Mouse (Mus musculus): ENCODE measurements around the gene Pnma5. TPM values are rescaled to one million over a fixed set of nuclear protein-coding genes. Genes with fewer than 3 reads are reported as not detected.

Gene Pnma5
- polyA plus RNA-seq (2014; fragmentation: Illumina TruSeq; extraction: RNeasy Lipid Tissue Mini Kit (QIAGEN cat#74804); ENCODE audit: low read depth, low replicate concordance) = not detected

DNA sequence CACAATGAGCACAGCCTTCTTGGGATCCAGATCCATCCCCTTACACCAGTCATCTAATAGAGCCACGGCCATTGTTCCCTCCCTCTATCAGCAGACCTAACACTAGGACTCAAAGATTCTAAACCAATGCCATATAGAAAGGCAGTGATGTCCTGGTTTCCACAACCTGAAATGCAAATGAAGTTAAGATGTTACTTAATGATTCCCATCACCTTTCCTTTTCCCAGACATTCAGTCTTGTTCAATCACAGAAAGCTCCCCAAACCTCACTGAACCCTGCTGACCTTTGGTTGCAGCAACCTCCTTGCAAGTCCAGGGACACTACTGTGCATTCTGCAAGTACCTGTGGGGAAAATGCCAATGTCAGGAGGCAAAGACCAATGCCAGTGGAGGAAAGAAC, at the start of gene Pnma5:
Gene Pnma5 (minus strand): TSS at position 101 of the 400 bp plus-strand sequence.

DNA sequence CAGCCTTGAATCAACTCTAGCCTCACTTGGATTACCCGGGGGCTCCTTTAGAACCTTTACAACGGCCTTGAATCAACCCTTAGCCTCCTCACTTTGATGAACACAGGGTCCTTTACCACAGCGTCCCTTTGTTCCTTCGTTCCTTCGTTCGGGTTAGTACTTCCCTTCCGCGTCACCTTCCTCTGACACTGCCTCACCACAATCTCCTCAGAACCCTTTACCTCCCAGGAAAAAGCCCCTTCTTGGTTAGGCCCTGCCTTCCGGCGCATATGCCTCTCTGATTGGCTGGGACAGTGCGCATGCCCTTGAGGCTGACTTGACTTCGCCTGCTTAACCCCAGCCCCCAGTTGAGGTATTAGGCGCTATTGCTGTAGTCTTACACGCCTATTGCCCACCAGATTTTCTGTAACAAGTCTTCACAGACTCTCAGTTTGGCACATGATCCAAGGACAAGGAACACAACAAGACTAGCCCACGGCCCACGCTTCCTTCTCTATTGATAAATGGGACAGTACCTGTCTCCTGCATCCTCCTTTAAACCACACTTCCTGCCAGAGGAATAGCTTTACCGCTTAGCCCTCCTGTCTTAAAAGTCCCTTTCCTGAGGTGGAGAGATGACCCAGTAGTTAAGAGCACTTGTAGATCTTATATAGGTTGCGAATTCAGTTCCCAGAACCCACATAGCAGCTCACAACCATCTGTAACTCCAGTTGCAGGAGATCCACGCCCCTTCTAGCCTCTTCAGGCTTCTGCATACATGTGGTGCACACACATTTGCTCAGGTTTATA, 45.6 kb upstream of the Pnma5 start, which contains the start of gene Xlr4a:
Gene Xlr4a (minus strand): TSS at position 212 of the 789 bp plus-strand sequence.

DNA sequence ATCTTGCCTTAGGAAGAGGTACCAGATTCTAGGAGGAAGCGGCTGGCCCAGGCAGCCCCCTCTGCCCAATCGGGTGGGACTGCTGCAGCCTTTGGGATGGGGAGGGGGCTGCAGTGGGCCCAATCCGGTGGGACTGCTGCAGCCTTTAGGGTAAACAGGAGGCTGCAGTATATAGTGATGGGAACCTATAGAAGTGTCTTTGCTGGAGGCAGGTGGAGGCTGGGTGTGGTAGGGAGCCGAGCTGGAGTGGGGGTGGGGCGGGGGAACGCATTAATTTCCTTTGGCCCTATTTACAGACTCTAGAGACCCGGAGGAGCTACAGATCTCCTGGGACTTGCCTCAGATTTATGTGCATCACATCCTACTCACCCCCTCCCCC, 27.5 kb upstream of the Pnma5 start, which contains the start of gene Pnma3:
Gene Pnma3 (plus strand): TSS at position 373 of the 379 bp plus-strand sequence.

DNA sequence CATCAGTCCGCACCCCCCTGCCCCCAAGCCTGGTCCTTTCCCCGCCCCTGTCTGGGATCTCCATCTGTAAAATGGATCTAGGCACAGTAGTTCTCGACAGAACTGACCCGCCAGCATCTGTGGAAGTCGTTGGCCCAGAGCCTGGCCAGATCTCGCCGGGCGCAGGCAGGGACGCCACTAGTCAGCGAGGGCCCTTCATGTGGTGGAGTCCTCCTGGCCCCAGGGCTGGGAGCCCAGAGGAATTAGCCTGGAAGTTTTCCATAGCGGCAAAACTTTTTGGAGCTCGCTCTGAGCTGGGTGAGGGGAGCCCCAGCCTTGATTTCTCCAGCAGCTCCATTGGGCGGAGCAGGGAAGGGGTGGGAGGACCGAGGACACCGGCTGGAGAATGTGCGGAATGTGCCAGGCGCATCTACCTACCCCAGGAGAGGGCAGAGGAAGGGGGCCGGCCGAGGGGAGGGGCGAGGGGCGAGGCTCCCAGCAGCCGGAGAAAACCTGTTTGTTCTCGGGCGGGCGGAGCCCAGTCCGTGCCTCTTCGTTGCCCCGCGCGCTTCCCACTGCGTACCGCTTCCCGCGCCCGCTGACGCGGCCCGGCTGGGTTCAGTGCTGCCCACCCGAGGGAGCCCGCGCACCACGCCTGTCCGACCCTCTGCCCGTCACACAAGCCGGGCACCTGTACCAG, 49.9 kb downstream of the Pnma5 start, which contains the start of gene Zfp185:
Gene Zfp185 (plus strand): TSS at position 499 of the 679 bp plus-strand sequence.

Other genes starting within 250 kb of the Pnma5 start
- gene Gabrq, start 211.9 kb downstream of the Pnma5 start, polyA plus RNA-seq (2014; fragmentation: Illumina TruSeq; extraction: RNeasy Lipid Tissue Mini Kit (QIAGEN cat#74804); ENCODE audit: low read depth, low replicate concordance) = 0.31 TPM
- 36.7 TPM for gene Cetn2, start 118.7 kb downstream of the Pnma5 start, polyA plus RNA-seq (2014; fragmentation: Illumina TruSeq; extraction: RNeasy Lipid Tissue Mini Kit (QIAGEN cat#74804); ENCODE audit: low read depth, low replicate concordance)
- 6.7 TPM for gene Nsdhl, start 118.5 kb downstream of the Pnma5 start, polyA plus RNA-seq (2014; fragmentation: Illumina TruSeq; extraction: RNeasy Lipid Tissue Mini Kit (QIAGEN cat#74804); ENCODE audit: low read depth, low replicate concordance)
- 2.2 TPM for gene Zfp185, start 49.8 kb downstream of the Pnma5 start, polyA plus RNA-seq (2014; fragmentation: Illumina TruSeq; extraction: RNeasy Lipid Tissue Mini Kit (QIAGEN cat#74804); ENCODE audit: low read depth, low replicate concordance)
- not detected for gene Pnma3, start 27.7 kb upstream of the Pnma5 start, polyA plus RNA-seq (2014; fragmentation: Illumina TruSeq; extraction: RNeasy Lipid Tissue Mini Kit (QIAGEN cat#74804); ENCODE audit: low read depth, low replicate concordance)
- gene Xlr4a, start 45.4 kb upstream of the Pnma5 start, polyA plus RNA-seq (2014; fragmentation: Illumina TruSeq; extraction: RNeasy Lipid Tissue Mini Kit (QIAGEN cat#74804); ENCODE audit: low read depth, low replicate concordance) = not detected
- 0.71 TPM for gene Xlr3a, start 60.0 kb upstream of the Pnma5 start, polyA plus RNA-seq (2014; fragmentation: Illumina TruSeq; extraction: RNeasy Lipid Tissue Mini Kit (QIAGEN cat#74804); ENCODE audit: low read depth, low replicate concordance)
- not detected for gene Gm14685, start 79.9 kb upstream of the Pnma5 start, polyA plus RNA-seq (2014; fragmentation: Illumina TruSeq; extraction: RNeasy Lipid Tissue Mini Kit (QIAGEN cat#74804); ENCODE audit: low read depth, low replicate concordance)
- not detected for gene Xlr5b, start 111.7 kb upstream of the Pnma5 start, polyA plus RNA-seq (2014; fragmentation: Illumina TruSeq; extraction: RNeasy Lipid Tissue Mini Kit (QIAGEN cat#74804); ENCODE audit: low read depth, low replicate concordance)
- gene DXBay18, start 112.3 kb upstream of the Pnma5 start, polyA plus RNA-seq (2014; fragmentation: Illumina TruSeq; extraction: RNeasy Lipid Tissue Mini Kit (QIAGEN cat#74804); ENCODE audit: low read depth, low replicate concordance) = not detected
- gene Spin2d, start 139.9 kb upstream of the Pnma5 start, polyA plus RNA-seq (2014; fragmentation: Illumina TruSeq; extraction: RNeasy Lipid Tissue Mini Kit (QIAGEN cat#74804); ENCODE audit: low read depth, low replicate concordance) = not detected
- gene Xlr3b, start 155.1 kb upstream of the Pnma5 start, polyA plus RNA-seq (2014; fragmentation: Illumina TruSeq; extraction: RNeasy Lipid Tissue Mini Kit (QIAGEN cat#74804); ENCODE audit: low read depth, low replicate concordance) = 0.76 TPM
- 0.50 TPM for gene Xlr4b, start 177.2 kb upstream of the Pnma5 start, polyA plus RNA-seq (2014; fragmentation: Illumina TruSeq; extraction: RNeasy Lipid Tissue Mini Kit (QIAGEN cat#74804); ENCODE audit: low read depth, low replicate concordance)
- gene F8a, start 191.2 kb upstream of the Pnma5 start, polyA plus RNA-seq (2014; fragmentation: Illumina TruSeq; extraction: RNeasy Lipid Tissue Mini Kit (QIAGEN cat#74804); ENCODE audit: low read depth, low replicate concordance) = 4.1 TPM
- gene Xlr4c, start 206.0 kb upstream of the Pnma5 start, polyA plus RNA-seq (2014; fragmentation: Illumina TruSeq; extraction: RNeasy Lipid Tissue Mini Kit (QIAGEN cat#74804); ENCODE audit: low read depth, low replicate concordance) = not detected
- gene Xlr3c, start 228.3 kb upstream of the Pnma5 start, polyA plus RNA-seq (2014; fragmentation: Illumina TruSeq; extraction: RNeasy Lipid Tissue Mini Kit (QIAGEN cat#74804); ENCODE audit: low read depth, low replicate concordance) = not detected

Data from heart, adult 10 weeks (tissue).